Mouse (Mus musculus): ENCODE results near the gene Pgap1. TPM values are rescaled to one million over a fixed set of nuclear protein-coding genes. Genes with fewer than 3 reads are reported as not detected.

Pgap1 gene
- polyA plus RNA-seq, 1 experiment = 0.50 TPM

DNA sequence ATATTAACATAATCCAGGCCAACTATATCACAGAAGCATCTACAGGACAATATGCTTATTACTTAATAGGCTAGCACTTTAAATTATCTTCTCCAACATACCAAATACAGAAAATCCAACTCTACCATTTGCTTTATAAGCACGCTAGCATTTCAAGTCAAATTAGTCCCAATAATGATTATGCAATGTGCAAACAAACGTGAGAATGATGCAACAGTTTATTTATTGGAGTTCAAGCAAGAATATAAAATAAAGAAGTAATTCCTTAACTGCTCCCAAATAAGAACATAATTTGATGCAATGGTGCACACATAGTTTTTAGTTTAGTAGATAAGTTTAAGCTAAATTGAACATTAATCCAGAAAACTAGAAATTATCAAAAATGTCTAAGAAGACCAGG is 4.9 kb downstream of the Pgap1 start:
- H3K79me2 ChIP-seq (ENCODE audit: control insufficient read depth, insufficient read depth) = no peaks in the 10 kb centered on the region
- H3K27me3 ChIP-seq (ENCODE audit: control insufficient read depth, insufficient read depth, insufficient read length) = no peaks in the 10 kb centered on the region
- no peak overlapping the region for H3ac ChIP-seq (ENCODE audit: control insufficient read depth, insufficient read length, low read depth)

DNA sequence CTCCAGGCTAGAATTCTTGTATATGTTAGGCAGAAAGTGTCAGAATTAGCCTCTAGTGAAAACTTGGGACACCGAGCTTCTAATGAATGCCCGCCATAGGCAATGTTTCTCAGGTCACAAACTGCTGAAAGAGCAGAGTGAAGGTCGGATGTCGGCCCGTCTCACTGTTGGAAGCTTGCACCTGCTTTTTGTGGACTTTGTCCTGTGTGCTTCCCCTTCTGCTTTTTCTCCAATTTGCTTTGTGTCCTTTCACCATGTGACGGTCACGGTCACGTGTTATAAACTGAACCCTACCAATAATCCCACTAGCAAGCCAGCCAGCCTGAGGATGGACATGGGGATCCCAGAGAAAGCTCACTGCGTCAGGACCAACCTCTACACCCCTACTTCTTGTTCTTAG is 12.3 kb downstream of the Pgap1 start:
- no peak for TF ChIP-seq MYOD1 (IDR thresholded peaks at IDR 0.05; ENCODE audit: control insufficient read depth, insufficient read length, low read depth)
- no peak for TF ChIP-seq CTCF (IDR thresholded peaks at IDR 0.05; ENCODE audit: control insufficient read depth, insufficient read depth, insufficient read length)
- TF ChIP-seq MYOG (IDR thresholded peaks at IDR 0.05; ENCODE audit: control insufficient read depth, extremely low read depth, insufficient read length) = no peak
- TF ChIP-seq CEBPB (IDR thresholded peaks at IDR 0.05; ENCODE audit: low read depth) = no peak
- no peak for TF ChIP-seq FOSL1 (IDR thresholded peaks at IDR 0.05; ENCODE audit: insufficient read depth, low read length, poor library complexity, severe bottlenecking)
- H3K79me3 ChIP-seq (ENCODE audit: low read depth) = no peaks in the 10 kb centered on the region
- no peaks in the 10 kb centered on the region for H3K36me3 ChIP-seq (ENCODE audit: control insufficient read depth, insufficient read depth)

More for the DNA sequence above, 4.9 kb downstream of the Pgap1 start:
- Histone ChIP-seq H3K4me3 (ENCODE audit: insufficient read depth, poor library complexity, severe bottlenecking) (no peak overlapping the region), H3K79me3 (ENCODE audit: low read depth) (no peaks in the 10 kb centered on the region), H3K36me3 (ENCODE audit: control insufficient read depth, insufficient read depth) (no peaks in the 10 kb centered on the region)
- TF ChIP-seq MYOD1 (IDR thresholded peaks at IDR 0.05; ENCODE audit: control insufficient read depth, insufficient read length, low read depth) (no peak), CEBPB (IDR thresholded peaks at IDR 0.05; ENCODE audit: low read depth) (no peak), CTCF (IDR thresholded peaks at IDR 0.05; ENCODE audit: control insufficient read depth, insufficient read depth, insufficient read length) (no peak), USF1 (IDR thresholded peaks at IDR 0.05; ENCODE audit: low read depth) (no peak), MAX (IDR thresholded peaks at IDR 0.05) (no peak), FOSL1 (IDR thresholded peaks at IDR 0.05; ENCODE audit: insufficient read depth, low read length, poor library complexity, severe bottlenecking) (no peak), MYOG (IDR thresholded peaks at IDR 0.05; ENCODE audit: control insufficient read depth, extremely low read depth, insufficient read length) (no peak)

DNA sequence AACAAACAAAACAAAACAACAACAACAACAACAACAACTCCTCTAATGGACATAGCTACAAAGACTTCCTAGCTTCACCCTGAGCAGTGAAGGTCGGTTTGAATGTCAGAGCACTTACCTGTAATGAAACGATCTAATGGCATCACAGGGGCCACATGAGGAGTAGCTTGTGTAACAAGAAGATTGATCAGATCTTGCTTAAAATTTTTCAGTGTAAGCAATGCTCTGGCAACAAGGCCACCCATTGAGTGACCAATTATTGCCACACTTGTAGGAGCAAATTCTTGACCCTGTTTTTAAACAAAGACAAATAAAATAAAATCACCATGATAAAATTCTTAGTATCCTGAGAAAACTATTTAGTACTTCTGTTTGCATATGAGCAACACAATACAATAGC is 14.6 kb downstream of the Pgap1 start:
- no peaks in the 10 kb centered on the region for H3K79me2 ChIP-seq (ENCODE audit: control insufficient read depth, insufficient read depth)
- no peaks in the 10 kb centered on the region for H3K36me3 ChIP-seq (ENCODE audit: control insufficient read depth, insufficient read depth)
- TF ChIP-seq FOSL1 (IDR thresholded peaks at IDR 0.05; ENCODE audit: insufficient read depth, low read length, poor library complexity, severe bottlenecking) (no peak), MYOD1 (IDR thresholded peaks at IDR 0.05; ENCODE audit: control insufficient read depth, insufficient read length, low read depth) (no peak), MAX (IDR thresholded peaks at IDR 0.05) (no peak), CEBPB (IDR thresholded peaks at IDR 0.05; ENCODE audit: low read depth) (no peak), CTCF (IDR thresholded peaks at IDR 0.05; ENCODE audit: control insufficient read depth, insufficient read depth, insufficient read length) (no peak), MYOG (IDR thresholded peaks at IDR 0.05; ENCODE audit: control insufficient read depth, extremely low read depth, insufficient read length) (no peak), USF1 (IDR thresholded peaks at IDR 0.05; ENCODE audit: low read depth) (no peak)
- H3ac ChIP-seq (ENCODE audit: control insufficient read depth, insufficient read length, low read depth) = no peak overlapping the region
- no peak overlapping the region for H3K4me3 ChIP-seq (ENCODE audit: insufficient read depth, poor library complexity, severe bottlenecking)
- no peaks in the 10 kb centered on the region for H3K79me3 ChIP-seq (ENCODE audit: low read depth)
- no peaks in the 10 kb centered on the region for H3K27me3 ChIP-seq (ENCODE audit: control insufficient read depth, insufficient read depth, insufficient read length)

More for the DNA sequence above, 12.3 kb downstream of the Pgap1 start:
- Histone ChIP-seq H3K79me2 (ENCODE audit: control insufficient read depth, insufficient read depth) (no peaks in the 10 kb centered on the region), H3K4me3 (ENCODE audit: insufficient read depth, poor library complexity, severe bottlenecking) (no peak overlapping the region), H3ac (ENCODE audit: control insufficient read depth, insufficient read length, low read depth) (no peak overlapping the region), H3K27me3 (ENCODE audit: control insufficient read depth, insufficient read depth, insufficient read length) (no peaks in the 10 kb centered on the region)

DNA sequence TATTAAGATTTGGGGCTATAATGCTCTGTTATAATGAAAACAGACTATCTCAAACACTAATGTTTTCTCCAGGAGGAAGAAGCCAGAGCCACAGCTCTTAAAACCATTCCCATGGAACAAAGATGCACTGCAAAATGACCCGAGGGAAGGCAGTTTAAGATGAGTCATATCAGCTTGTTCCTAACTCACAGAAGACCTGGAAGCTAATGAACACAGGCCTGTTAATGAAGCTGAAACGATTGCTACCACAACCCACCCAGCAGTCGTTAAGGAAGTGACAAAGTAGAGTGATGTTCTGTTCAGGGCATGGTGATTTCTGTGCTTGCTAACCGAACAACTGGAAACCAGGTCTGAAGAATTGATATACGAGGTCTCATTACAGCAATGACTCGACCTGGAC is 26.3 kb downstream of the Pgap1 start:
- H3K36me3 ChIP-seq (ENCODE audit: control insufficient read depth, insufficient read depth) = no peaks in the 10 kb centered on the region
- H3K79me3 ChIP-seq (ENCODE audit: low read depth) = no peaks in the 10 kb centered on the region
- H3K79me2 ChIP-seq (ENCODE audit: control insufficient read depth, insufficient read depth) = no peaks in the 10 kb centered on the region
- H3ac ChIP-seq (ENCODE audit: control insufficient read depth, insufficient read length, low read depth) = no peak overlapping the region
- H3K4me3 ChIP-seq (ENCODE audit: insufficient read depth, poor library complexity, severe bottlenecking) = no peak overlapping the region
- TF ChIP-seq FOSL1 (IDR thresholded peaks at IDR 0.05; ENCODE audit: insufficient read depth, low read length, poor library complexity, severe bottlenecking) (no peak), USF1 (IDR thresholded peaks at IDR 0.05; ENCODE audit: low read depth) (no peak)
- H3K27me3 ChIP-seq (ENCODE audit: control insufficient read depth, insufficient read depth, insufficient read length) = no peaks in the 10 kb centered on the region

DNA sequence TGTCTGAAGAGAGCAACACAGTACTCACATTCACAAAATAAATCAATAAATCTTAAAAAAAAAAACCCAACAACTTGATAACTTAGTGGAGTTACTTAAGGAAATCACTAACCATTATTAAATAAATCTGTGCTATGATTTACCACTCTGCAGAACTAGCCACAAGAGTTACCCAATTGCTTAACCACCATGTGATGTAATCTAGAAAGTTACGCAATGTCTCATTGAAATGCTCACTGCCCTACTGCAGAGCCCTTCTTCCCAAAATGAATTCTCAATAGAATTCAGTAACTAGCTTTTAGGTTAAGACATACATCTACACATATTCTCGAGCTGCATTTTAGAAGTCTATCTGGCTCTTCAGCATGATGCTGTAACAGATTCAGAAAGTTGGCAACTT is 33.8 kb downstream of the Pgap1 start:
- H3K36me3 ChIP-seq (ENCODE audit: control insufficient read depth, insufficient read depth) = no peaks in the 10 kb centered on the region
- H3ac ChIP-seq (ENCODE audit: control insufficient read depth, insufficient read length, low read depth) = no peak overlapping the region
- no peaks in the 10 kb centered on the region for H3K27me3 ChIP-seq (ENCODE audit: control insufficient read depth, insufficient read depth, insufficient read length)
- H3K79me2 ChIP-seq (ENCODE audit: control insufficient read depth, insufficient read depth) = no peaks in the 10 kb centered on the region
- TF ChIP-seq USF1 (IDR thresholded peaks at IDR 0.05; ENCODE audit: low read depth) = no peak
- TF ChIP-seq MYOG (IDR thresholded peaks at IDR 0.05; ENCODE audit: control insufficient read depth, extremely low read depth, insufficient read length) = no peak
- TF ChIP-seq CEBPB (IDR thresholded peaks at IDR 0.05; ENCODE audit: low read depth) = peak; percentile 98
- no peaks in the 10 kb centered on the region for H3K79me3 ChIP-seq (ENCODE audit: low read depth)
- no peak overlapping the region for H3K4me3 ChIP-seq (ENCODE audit: insufficient read depth, poor library complexity, severe bottlenecking)

DNA sequence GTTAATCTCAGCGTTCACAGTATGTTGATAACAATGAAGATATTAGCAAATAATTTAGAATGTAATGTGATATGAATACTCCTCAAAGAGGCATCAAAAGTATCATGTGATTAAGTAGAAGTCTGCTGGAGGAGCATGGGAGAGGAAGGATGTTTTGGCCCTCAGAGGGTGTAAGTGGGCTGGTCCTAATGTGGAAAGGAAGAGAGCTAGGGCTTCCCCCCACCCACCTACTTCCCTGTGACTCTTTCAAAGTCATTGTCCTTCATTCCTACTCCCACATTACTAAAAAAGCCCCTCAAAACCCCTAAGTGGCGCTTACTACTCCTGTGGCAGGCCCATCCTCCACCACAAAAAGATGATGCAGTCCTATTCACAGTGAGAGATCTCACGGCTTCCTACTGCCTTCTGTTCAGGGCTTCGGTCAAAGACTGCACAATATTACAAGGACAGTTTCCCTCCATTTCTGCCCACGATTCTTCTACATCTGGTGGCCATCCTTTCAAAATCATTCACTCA is 37.4 kb downstream of the Pgap1 start:
- Histone ChIP-seq H3K27me3 (ENCODE audit: control insufficient read depth, insufficient read depth, insufficient read length) (no peaks in the 10 kb centered on the region), H3K79me2 (ENCODE audit: control insufficient read depth, insufficient read depth) (no peaks in the 10 kb centered on the region), H3K79me3 (ENCODE audit: low read depth) (no peaks in the 10 kb centered on the region), H3ac (ENCODE audit: control insufficient read depth, insufficient read length, low read depth) (no peak overlapping the region), H3K4me3 (ENCODE audit: insufficient read depth, poor library complexity, severe bottlenecking) (no peak overlapping the region), H3K36me3 (ENCODE audit: control insufficient read depth, insufficient read depth) (no peaks in the 10 kb centered on the region)
- TF ChIP-seq CTCF (IDR thresholded peaks at IDR 0.05; ENCODE audit: control insufficient read depth, insufficient read depth, insufficient read length) (no peak), CEBPB (IDR thresholded peaks at IDR 0.05; ENCODE audit: low read depth) (no peak), USF1 (IDR thresholded peaks at IDR 0.05; ENCODE audit: low read depth) (no peak), MYOG (IDR thresholded peaks at IDR 0.05; ENCODE audit: control insufficient read depth, extremely low read depth, insufficient read length) (no peak), FOSL1 (IDR thresholded peaks at IDR 0.05; ENCODE audit: insufficient read depth, low read length, poor library complexity, severe bottlenecking) (no peak), MYOD1 (IDR thresholded peaks at IDR 0.05; ENCODE audit: control insufficient read depth, insufficient read length, low read depth) (no peak), MAX (IDR thresholded peaks at IDR 0.05) (no peak)
